Mouse (Mus musculus): ENCODE results near the gene Hnrnpul2. TPM values are rescaled to one million over a fixed set of nuclear protein-coding genes. Genes with fewer than 3 reads are reported as not detected.

The Hnrnpul2 gene
- polyA plus RNA-seq, 1 experiment, result 20.9 TPM

DNA sequence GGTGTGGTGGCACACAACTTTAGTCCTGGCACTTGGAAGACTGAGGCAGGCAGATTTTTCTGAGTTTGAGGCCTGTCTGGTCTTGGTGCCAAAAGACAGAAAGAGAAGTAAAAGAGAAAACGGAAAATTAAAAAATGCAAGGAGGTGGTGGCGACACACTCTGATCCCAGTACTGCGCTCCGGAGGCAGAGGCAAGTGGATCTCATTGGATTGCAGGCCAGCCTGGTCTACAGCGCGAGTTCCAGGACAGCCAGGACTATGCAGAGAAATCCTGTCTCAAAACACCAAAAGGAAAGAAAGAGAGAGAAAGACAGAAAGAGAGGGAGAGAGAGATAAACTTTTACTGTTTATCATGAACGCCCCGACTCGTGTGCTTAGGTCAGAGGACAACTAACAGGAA, 51.0 kb downstream of the Hnrnpul2 start:
- TF ChIP-seq POLR2A (IDR thresholded peaks at IDR 0.05; ENCODE audit: low read depth, low read length) (no peak), CTCF (IDR thresholded peaks at IDR 0.05; ENCODE audit: extremely low read depth, insufficient read length, insufficient replicate concordance, low read depth, low read length) (no peak)
- Histone ChIP-seq H3K27ac (ENCODE audit: insufficient read depth, low read depth, low read length) (peak overlapping the region; percentile 52), H3K27me3 (ENCODE audit: control insufficient read depth, insufficient read depth, low read length) (no peaks in the 10 kb centered on the region), H3K4me1 (ENCODE audit: control insufficient read depth, insufficient read depth, insufficient read length, low read length) (peaks cover 11% of the 10 kb centered on the region; the same call in 1 of the 2 replicates), H3K36me3 (ENCODE audit: control insufficient read depth, insufficient read depth, low read length) (peaks cover 21% of the 10 kb centered on the region), H3K4me3 (ENCODE audit: low read depth, low read length) (peak overlapping the region; percentile 87)
- WGBS, result 11% methylated on average over 9 of the region's 9 CpGs

- Histone ChIP-seq H3K4me1 (ENCODE audit: control insufficient read depth, insufficient read depth, insufficient read length, low read length) (peaks cover 11% of the 10 kb centered on the region; the same call in 1 of the 2 replicates), H3K4me3 (ENCODE audit: low read depth, low read length) (peak within 1 kb of the TSS; percentile 87), H3K27me3 (ENCODE audit: control insufficient read depth, insufficient read depth, low read length) (no peaks in the 10 kb centered on the region), H3K36me3 (ENCODE audit: control insufficient read depth, insufficient read depth, low read length) (peaks cover 26% of the 10 kb centered on the region), H3K27ac (ENCODE audit: insufficient read depth, low read depth, low read length) (peak within 1 kb of the TSS; percentile 68)
- WGBS, result under 1% methylated on average over 57 of the region's 59 CpGs
- TF ChIP-seq POLR2A (IDR thresholded peaks at IDR 0.05; ENCODE audit: low read depth, low read length) (peak; percentile 81), CTCF (IDR thresholded peaks at IDR 0.05; ENCODE audit: extremely low read depth, insufficient read length, insufficient replicate concordance, low read depth, low read length) (no peak)
These were observed 51.7 kb downstream of the Hnrnpul2 start, which contains the start of gene Ubxn1 for GRCm38 (mm10) chr19:8871267-8872186. Ubxn1 (plus strand) TSS chr19:8871496.

DNA sequence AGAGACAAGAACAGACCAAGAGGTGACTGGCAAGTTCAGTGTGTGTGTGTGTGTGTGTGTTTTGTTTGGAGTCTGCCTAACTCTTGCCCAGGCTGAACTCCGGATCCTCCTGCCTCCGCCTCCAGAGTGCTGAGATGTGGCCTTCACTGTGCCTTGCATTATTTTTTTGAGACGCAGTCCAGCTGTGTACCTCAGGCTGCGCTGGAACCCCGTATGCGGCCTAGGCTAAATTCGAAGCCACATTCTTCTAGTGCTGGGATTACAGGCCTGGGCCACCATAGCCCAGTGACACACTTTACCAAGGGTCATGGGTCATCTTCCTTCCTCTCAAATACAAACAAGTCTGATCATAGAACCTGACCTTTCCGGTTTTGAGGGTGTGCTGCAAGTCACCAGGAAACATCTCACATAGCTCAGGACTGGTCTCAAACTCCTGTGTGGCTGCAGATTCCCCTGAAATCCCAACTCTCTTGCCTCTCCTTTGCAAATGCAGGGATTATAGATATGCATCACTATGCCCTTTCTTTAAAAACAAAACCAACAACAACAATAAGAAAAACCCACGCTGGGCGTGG, 52.5 kb downstream of the Hnrnpul2 start:
- no peaks in the 10 kb centered on the region for H3K27me3 ChIP-seq (ENCODE audit: control insufficient read depth, insufficient read depth, low read length)
- no peak for TF ChIP-seq CTCF (IDR thresholded peaks at IDR 0.05; ENCODE audit: extremely low read depth, insufficient read length, insufficient replicate concordance, low read depth, low read length)
- no peak for TF ChIP-seq POLR2A (IDR thresholded peaks at IDR 0.05; ENCODE audit: low read depth, low read length)
- peak overlapping the region; percentile 68; the same call in 1 of the 2 replicates for H3K27ac ChIP-seq (ENCODE audit: insufficient read depth, low read depth, low read length)
- peaks cover 26% of the 10 kb centered on the region for H3K36me3 ChIP-seq (ENCODE audit: control insufficient read depth, insufficient read depth, low read length)
- peak overlapping the region; percentile 87 for H3K4me3 ChIP-seq (ENCODE audit: low read depth, low read length)
- peaks cover 11% of the 10 kb centered on the region; the same call in 1 of the 2 replicates for H3K4me1 ChIP-seq (ENCODE audit: control insufficient read depth, insufficient read depth, insufficient read length, low read length)
- 38% methylated on average over 10 of the region's 10 CpGs for WGBS

GRCm38 (mm10) chr19:8875031-8875430, 55.2 kb downstream of the Hnrnpul2 start:
- Histone ChIP-seq H3K27ac (ENCODE audit: insufficient read depth, low read depth, low read length) (no peak overlapping the region), H3K4me3 (ENCODE audit: low read depth, low read length) (no peak overlapping the region), H3K36me3 (ENCODE audit: control insufficient read depth, insufficient read depth, low read length) (peaks cover 28% of the 10 kb centered on the region), H3K4me1 (ENCODE audit: control insufficient read depth, insufficient read depth, insufficient read length, low read length) (peaks cover 8% of the 10 kb centered on the region; the same call in 1 of the 2 replicates), H3K27me3 (ENCODE audit: control insufficient read depth, insufficient read depth, low read length) (no peaks in the 10 kb centered on the region)
- TF ChIP-seq CTCF (IDR thresholded peaks at IDR 0.05; ENCODE audit: extremely low read depth, insufficient read length, insufficient replicate concordance, low read depth, low read length) (no peak), POLR2A (IDR thresholded peaks at IDR 0.05; ENCODE audit: low read depth, low read length) (no peak)
- 90% methylated on average over 7 of the region's 7 CpGs for WGBS

DNA sequence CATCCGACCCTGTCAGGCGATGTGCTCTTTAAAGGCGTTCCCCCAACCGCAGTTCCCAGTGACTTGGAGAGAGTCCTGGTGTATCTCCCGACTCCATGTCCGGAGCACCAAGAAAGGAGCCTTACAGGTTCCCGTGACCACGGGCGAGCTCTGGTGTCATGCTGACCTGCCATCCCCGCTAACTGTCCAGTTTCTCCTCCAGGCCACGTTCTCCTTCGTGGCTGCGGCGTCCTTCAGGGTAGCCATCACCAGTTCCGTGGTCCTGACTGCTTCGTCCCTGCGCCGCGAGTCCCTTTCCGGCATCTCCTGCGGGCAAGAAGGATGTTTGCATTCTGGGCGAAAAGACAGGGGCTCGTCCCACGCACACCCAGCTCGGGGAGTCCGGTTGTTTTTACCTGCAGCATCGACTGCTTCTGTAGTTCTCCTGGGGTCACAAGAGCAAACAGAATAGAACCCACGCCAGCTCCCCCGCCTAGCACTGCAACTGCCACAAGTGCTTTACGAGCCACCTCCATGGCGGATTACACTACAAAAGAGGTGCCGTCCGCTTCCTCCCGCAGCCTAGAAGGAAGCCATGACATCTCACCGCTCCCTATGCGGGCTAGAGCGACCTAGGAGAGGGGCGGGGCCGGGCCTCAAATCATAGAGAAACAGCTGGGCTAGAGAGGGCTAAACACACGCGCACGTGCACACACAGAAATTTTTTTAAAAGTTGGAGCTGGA, 60.7 kb downstream of the Hnrnpul2 start, which contains the start of gene Uqcc3:
Gene Uqcc3 (minus strand): TSS at position 613 of the 723 bp plus-strand sequence.
- Histone ChIP-seq H3K4me3 (ENCODE audit: low read depth, low read length) (peak within 1 kb of the TSS; percentile 84), H3K27me3 (ENCODE audit: control insufficient read depth, insufficient read depth, low read length) (no peaks in the 10 kb centered on the region), H3K4me1 (ENCODE audit: control insufficient read depth, insufficient read depth, insufficient read length, low read length) (no peaks in the 10 kb centered on the region), H3K36me3 (ENCODE audit: control insufficient read depth, insufficient read depth, low read length) (peaks cover 9% of the 10 kb centered on the region), H3K27ac (ENCODE audit: insufficient read depth, low read depth, low read length) (peak within 1 kb of the TSS; percentile 45)
- whole genome bisulfite sequencing, result under 1% methylated on average over 42 of the region's 42 CpGs
- TF ChIP-seq POLR2A (IDR thresholded peaks at IDR 0.05; ENCODE audit: low read depth, low read length) (peak; percentile 82; the same call in 1 of the 2 replicates), CTCF (IDR thresholded peaks at IDR 0.05; ENCODE audit: extremely low read depth, insufficient read length, insufficient replicate concordance, low read depth, low read length) (no peak)

- no peak for TF ChIP-seq CTCF (IDR thresholded peaks at IDR 0.05; ENCODE audit: extremely low read depth, insufficient read length, insufficient replicate concordance, low read depth, low read length)
- TF ChIP-seq POLR2A (IDR thresholded peaks at IDR 0.05; ENCODE audit: low read depth, low read length), result no peak
- H3K27me3 ChIP-seq (ENCODE audit: control insufficient read depth, insufficient read depth, low read length), result no peaks in the 10 kb centered on the region
- no peaks in the 10 kb centered on the region for H3K4me1 ChIP-seq (ENCODE audit: control insufficient read depth, insufficient read depth, insufficient read length, low read length)
- 4% methylated on average over 3 of the region's 3 CpGs for WGBS
- H3K27ac ChIP-seq (ENCODE audit: insufficient read depth, low read depth, low read length), result no peak overlapping the region
- H3K36me3 ChIP-seq (ENCODE audit: control insufficient read depth, insufficient read depth, low read length), result peaks cover 5% of the 10 kb centered on the region
- H3K4me3 ChIP-seq (ENCODE audit: low read depth, low read length), result peak overlapping the region; percentile 84
These were observed 61.2 kb downstream of the Hnrnpul2 start for GRCm38 (mm10) chr19:8881034-8881392.

Data from small intestine, adult 2 months (tissue).